Mouse (Mus musculus) CH12.LX (cell line): ENCODE measurements around the gene 6430550D23Rik. TPM values are rescaled to one million over a fixed set of nuclear protein-coding genes. Genes with fewer than 3 reads are reported as not detected.

ENCODE experiments used
- DNase-seq: peaks from one replicate; pipeline ENCODE4 v3.0.0-alpha.2; 2013; ENCODE audit errors: extremely low read depth
- H3K27ac ChIP-seq: 2 replicates; pipeline ENCODE4 v1.5.1; 2012; ENCODE audit warnings: low read depth, mild to moderate bottlenecking, control low read depth, moderate library complexity; ENCODE audit not compliant: insufficient read depth
- H3K27me3 ChIP-seq: replicated peaks from 2 replicates; pipeline ENCODE3; 2012; ENCODE audit warnings: inconsistent platforms
- H3K36me3 ChIP-seq, 2 experiments: replicated peaks in 1 of 2; 2 replicates each; pipeline versions ENCODE3 to v1.6.1; 2012; ENCODE audit warnings: inconsistent platforms in 1 of 2, low read length in 1 of 2, mild to moderate bottlenecking in 1 of 2, mixed read lengths in 1 of 2, moderate library complexity in 1 of 2; ENCODE audit not compliant: control insufficient read depth in 1 of 2, insufficient read depth in 1 of 2
- H3K4me1 ChIP-seq, 2 experiments: 2 replicates each; pipeline ENCODE4 v1.6.1; 2012; ENCODE audit warnings: inconsistent platforms in 1 of 2, moderate library complexity in 1 of 2; ENCODE audit not compliant: insufficient read depth in 2 of 2, control insufficient read depth in 1 of 2
- H3K4me2 ChIP-seq: 2 replicates; pipeline ENCODE4 v1.6.1; 2012; ENCODE audit warnings: low read depth, mild to moderate bottlenecking, control low read depth; ENCODE audit not compliant: poor library complexity, insufficient read depth, severe bottlenecking
- H3K4me3 ChIP-seq, 3 experiments: fragments of 150-350 bp in 1 of 3; sonication (generic) in 1 of 3; replicated peaks in 1 of 3; 2 replicates each; pipeline versions ENCODE3 to v1.5.1; 2011 to 2012; ENCODE audit warnings: low read depth in 2 of 3, low read length in 2 of 3, mild to moderate bottlenecking in 2 of 3, moderate library complexity in 2 of 3, control low read depth in 1 of 3, improper control_type of control experiment in 1 of 3, inconsistent platforms in 1 of 3, mixed read lengths in 1 of 3; ENCODE audit not compliant: poor library complexity in 1 of 3
- H3K79me2 ChIP-seq: replicated peaks from 2 replicates; pipeline ENCODE4 v1.6.1; 2012; ENCODE audit warnings: mild to moderate bottlenecking, moderate library complexity; ENCODE audit not compliant: control insufficient read depth, poor library complexity, insufficient read depth, severe bottlenecking; ENCODE audit errors: extremely low read depth
- H3K9ac ChIP-seq: 2 replicates; pipeline ENCODE4 v1.6.1; 2012; ENCODE audit warnings: low read depth, mild to moderate bottlenecking, control low read depth, moderate library complexity; ENCODE audit not compliant: insufficient read depth
- H3K9me3 ChIP-seq: replicated peaks from 2 replicates; pipeline ENCODE3; 2012; ENCODE audit warnings: low read length, inconsistent platforms, mixed read lengths
- BHLHE40 ChIP-seq: IDR thresholded peaks from 2 replicates; pipeline ENCODE4 v1.6.1; 2011; ENCODE audit warnings: mild to moderate bottlenecking, low read depth, low read length, improper control_type of control experiment
- CHD1 ChIP-seq: IDR thresholded peaks from 2 replicates; pipeline ENCODE4 v1.6.1; 2012; ENCODE audit warnings: low read depth, low read length, improper control_type of control experiment, inconsistent platforms
- CHD2 ChIP-seq: IDR thresholded peaks from 2 replicates; pipeline ENCODE4 v1.6.1; 2011; ENCODE audit warnings: low read length, improper control_type of control experiment
- CTCF ChIP-seq, 2 experiments: IDR thresholded peaks in 1 of 2; conservative IDR thresholded peaks in 1 of 2; 2 replicates each; pipeline ENCODE4 v1.5.1; 2011 to 2012; ENCODE audit warnings: low read depth in 2 of 2, low read length in 2 of 2, improper control_type of control experiment in 1 of 2, inconsistent platforms in 1 of 2, mild to moderate bottlenecking in 1 of 2, moderate library complexity in 1 of 2
- E2F4 ChIP-seq: IDR thresholded peaks from 2 replicates; pipeline ENCODE4 v1.6.1; 2011; ENCODE audit warnings: low read depth, low read length, improper control_type of control experiment; ENCODE audit not compliant: insufficient replicate concordance
- EP300 ChIP-seq: IDR thresholded peaks from 2 replicates; pipeline ENCODE4 v1.6.1; 2011; ENCODE audit warnings: low read length, improper control_type of control experiment
- ETS1 ChIP-seq: conservative IDR thresholded peaks from 2 replicates; pipeline ENCODE4 v1.6.1; 2012; ENCODE audit warnings: low read depth, mild to moderate bottlenecking, inconsistent platforms, low read length, improper control_type of control experiment, moderate library complexity
- GABPA ChIP-seq: IDR thresholded peaks from 2 replicates; pipeline ENCODE4 v1.6.1; 2012; ENCODE audit warnings: low read depth, low read length, improper control_type of control experiment, inconsistent platforms; ENCODE audit not compliant: insufficient replicate concordance
- HCFC1 ChIP-seq: IDR thresholded peaks from 2 replicates; pipeline ENCODE4 v1.6.1; 2012; ENCODE audit warnings: low read depth, mild to moderate bottlenecking, inconsistent platforms, low read length, improper control_type of control experiment
- IRF4 ChIP-seq: IDR thresholded peaks from 2 replicates; pipeline ENCODE4 v1.6.1; 2014; ENCODE audit warnings: low read depth, mild to moderate bottlenecking, inconsistent platforms, low read length, improper control_type of control experiment
- KAT2A ChIP-seq: IDR thresholded peaks from 2 replicates; pipeline ENCODE4 v1.6.1; 2012; ENCODE audit warnings: low read length, improper control_type of control experiment, inconsistent platforms; ENCODE audit not compliant: insufficient replicate concordance
- MAFK ChIP-seq: IDR thresholded peaks from 2 replicates; pipeline ENCODE4 v1.6.1; 2011; ENCODE audit warnings: low read length, improper control_type of control experiment; ENCODE audit not compliant: insufficient replicate concordance
- MAX ChIP-seq: IDR thresholded peaks from 2 replicates; pipeline ENCODE4 v1.6.1; 2011; ENCODE audit warnings: low read length, improper control_type of control experiment
- MAZ ChIP-seq: IDR thresholded peaks from 2 replicates; pipeline ENCODE4 v1.6.1; 2012; ENCODE audit warnings: low read depth, mild to moderate bottlenecking, inconsistent platforms, low read length, improper control_type of control experiment, moderate library complexity
- MEF2A ChIP-seq: IDR thresholded peaks from 2 replicates; pipeline ENCODE4 v1.6.1; 2014; ENCODE audit warnings: low read depth, mild to moderate bottlenecking, inconsistent platforms, low read length, improper control_type of control experiment, borderline replicate concordance
- MXI1 ChIP-seq: IDR thresholded peaks from 2 replicates; pipeline ENCODE4 v1.6.1; 2011; ENCODE audit warnings: mild to moderate bottlenecking, low read depth, low read length, improper control_type of control experiment
- MYC ChIP-seq: IDR thresholded peaks from 2 replicates; pipeline ENCODE4 v1.6.1; 2011; ENCODE audit warnings: low read depth, mild to moderate bottlenecking, improper control_type of control experiment, low read length
- NELFE ChIP-seq: IDR thresholded peaks from 2 replicates; pipeline ENCODE4 v1.6.1; 2011; ENCODE audit warnings: low read depth, low read length, improper control_type of control experiment
- NRF1 ChIP-seq: IDR thresholded peaks from 2 replicates; pipeline ENCODE4 v1.6.1; 2014; ENCODE audit warnings: low read depth, mild to moderate bottlenecking, inconsistent platforms, low read length, improper control_type of control experiment, moderate library complexity
- PAX5 ChIP-seq: IDR thresholded peaks from 2 replicates; pipeline ENCODE4 v1.6.1; 2012; ENCODE audit warnings: low read length, inconsistent platforms, mixed read lengths
- POLR2A ChIP-seq: IDR thresholded peaks from 2 replicates; pipeline ENCODE4 v1.6.1; 2011; ENCODE audit warnings: low read depth, mild to moderate bottlenecking, improper control_type of control experiment, low read length
- SMC3 ChIP-seq: IDR thresholded peaks from 2 replicates; pipeline ENCODE4 v1.6.1; 2011; ENCODE audit warnings: low read depth, low read length, improper control_type of control experiment
- UBTF ChIP-seq: IDR thresholded peaks from 2 replicates; pipeline ENCODE4 v1.6.1; 2012; ENCODE audit warnings: low read depth, mild to moderate bottlenecking, inconsistent platforms, low read length, improper control_type of control experiment, moderate library complexity
- ZC3H11A ChIP-seq: IDR thresholded peaks from 2 replicates; pipeline ENCODE4 v1.6.1; 2012; ENCODE audit warnings: low read depth, mild to moderate bottlenecking, inconsistent platforms, low read length, improper control_type of control experiment
- ZKSCAN1 ChIP-seq: IDR thresholded peaks from 2 replicates; pipeline ENCODE4 v1.6.1; 2012; ENCODE audit warnings: low read depth, inconsistent platforms, low read length, improper control_type of control experiment, borderline replicate concordance
- ZMIZ1 ChIP-seq: IDR thresholded peaks from 2 replicates; pipeline ENCODE4 v1.6.1; 2012; ENCODE audit warnings: low read depth, mild to moderate bottlenecking, inconsistent platforms, low read length, improper control_type of control experiment
- dilution Hi-C: fragments of 300-500 bp; cut with MboI; formaldehyde crosslinking; loops from 2 replicates; pipeline ENCODE4 v1.14.3; 2020; ENCODE audit warnings: low sequenced_read_pairs; ENCODE audit not compliant: extremely low pct_unique_long_range_greater_than_20kb, extremely low pct_ligation_motif_present
- in situ Hi-C: fragments of 300-500 bp; cut with MboI; formaldehyde crosslinking; loops from 3 replicates; pipeline ENCODE4 v1.14.3; 2019; ENCODE audit warnings: low sequenced_read_pairs, low pct_ligation_motif_present, low pct_unique_long_range_greater_than_20kb, mixed read lengths
- polyA plus RNA-seq: library from polyadenylated mRNA; unstranded; fragments of >175 nt; gene quantifications from 2 replicates; pipeline ENCODE4 v1.2.1, GENCODE M21; 2012; ENCODE audit warnings: low read depth; ENCODE audit not compliant: insufficient read length
- total RNA-seq, 2 experiments: library from RNA; depleted of rRNA; stranded (reverse); fragments of 300-350 nt in 1 of 2; fragments of >200 nt in 1 of 2; gene quantifications; 2 replicates each; pipeline ENCODE4 v1.2.3; 2012 to 2014

6430550D23Rik gene
- total and polyA plus RNA-seq, 3 experiments: 0.78 to 1.4 (median 0.81) TPM

DNA sequence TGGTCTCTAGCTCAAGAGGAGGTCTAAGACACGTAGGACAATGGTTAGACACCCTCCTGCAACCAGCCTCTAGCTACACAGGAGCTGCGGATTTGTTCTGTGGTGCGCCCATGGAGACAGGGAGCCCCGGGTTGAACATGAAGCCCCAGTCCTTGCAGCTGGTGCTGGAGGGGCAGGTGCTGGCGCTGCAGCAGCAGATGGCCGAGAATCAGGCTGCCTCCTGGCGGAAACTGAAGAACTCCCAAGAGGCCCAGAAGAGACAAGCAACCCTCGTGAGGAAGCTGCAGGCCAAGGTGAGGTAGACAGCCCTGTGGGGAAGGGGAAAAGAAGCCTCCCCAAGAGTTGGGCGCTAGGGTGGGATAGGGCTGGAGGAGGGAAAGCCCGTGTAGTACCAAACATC, 45.9 kb downstream of the 6430550D23Rik start (continued):
- TF ChIP-seq HCFC1 (no peak), MAFK (no peak), CTCF (conservative IDR thresholded peaks at IDR 0.05 in 1 of 2, IDR thresholded peaks at IDR 0.05 in 1 of 2; ENCODE audit: low read depth in 2 of 2, low read length in 2 of 2) (peak in 1 of 2 experiments; percentile 24; a peak in 1 of 4 replicates), MXI1 (no peak), GABPA (no peak), PAX5 (no peak), EP300 (no peak)

DNA sequence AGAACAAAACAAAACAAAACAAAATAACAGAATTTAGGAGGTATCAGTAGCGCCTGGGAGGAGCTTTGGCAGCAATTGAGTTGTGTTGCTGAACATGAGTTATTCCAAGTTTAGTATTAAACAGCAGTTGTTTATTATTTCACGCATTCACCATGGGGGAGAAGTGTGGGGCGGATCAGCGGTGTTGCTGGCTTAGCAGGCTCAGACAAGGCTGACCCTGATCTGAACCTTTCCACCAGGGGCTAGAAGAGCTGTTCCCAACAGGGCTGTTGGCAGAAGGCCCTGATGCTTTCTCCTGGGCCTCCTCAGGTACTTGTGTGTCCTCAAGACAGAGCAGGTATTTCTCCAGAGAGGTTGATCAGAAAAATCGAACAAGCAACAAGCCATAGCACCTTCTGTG, 47.8 kb downstream of the 6430550D23Rik start:
- TF ChIP-seq MAFK (no peak), KAT2A (no peak), ETS1 (no peak)
- in situ Hi-C loops: loop anchor here (10.0 kb wide), 1 partner anchor 175 kb away; no protein-coding TSS in a partner anchor

DNA sequence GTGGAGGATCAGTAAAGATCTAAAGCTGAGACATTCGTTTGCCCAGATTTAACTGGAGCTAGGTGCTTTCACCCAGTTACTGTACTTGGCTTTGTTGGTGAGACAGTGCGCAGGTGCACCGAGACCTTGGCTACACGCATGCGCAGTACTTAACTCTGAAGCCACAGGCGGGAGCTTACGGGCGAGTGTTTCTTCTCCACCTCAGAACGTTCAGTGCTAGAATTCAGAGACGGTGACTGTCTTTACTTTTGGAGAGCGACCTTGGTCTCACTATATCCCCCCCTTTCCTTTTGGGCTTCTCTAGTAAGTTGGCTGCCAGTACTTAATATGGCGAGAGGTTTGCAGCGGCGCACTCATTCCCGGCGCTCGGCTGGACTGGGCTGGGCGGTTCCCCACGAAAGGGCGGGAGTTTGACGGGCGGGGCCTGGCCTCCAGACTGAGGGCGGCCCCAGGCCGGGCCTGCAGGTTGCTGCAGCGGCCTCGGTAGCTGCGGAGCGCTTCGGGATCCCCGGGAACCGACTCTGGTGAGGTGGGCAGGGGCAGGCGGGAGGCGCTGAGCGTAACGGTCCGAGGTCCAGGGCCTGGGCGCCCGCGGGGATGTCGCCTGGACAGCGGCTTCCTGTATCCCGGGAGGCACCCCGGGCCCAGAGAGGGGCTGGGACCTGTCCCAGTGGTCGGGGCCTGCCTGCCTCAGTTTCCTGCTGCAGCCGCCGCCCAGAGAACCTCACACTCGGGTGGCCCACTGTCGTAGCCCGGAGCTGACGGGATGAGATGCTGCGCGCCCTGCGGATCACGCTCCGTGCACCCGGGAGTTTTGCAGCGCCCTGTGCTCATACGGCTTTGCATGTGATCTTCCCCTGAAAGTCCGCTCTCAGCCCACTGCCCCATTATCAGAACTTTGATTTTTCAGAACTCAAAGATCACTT, 51.4 kb downstream of the 6430550D23Rik start, which contains the start of gene Cep250:
Gene Cep250, plus strand, starts transcription at position 325 of the 926 bp plus-strand sequence.
- DNase-seq: peak; percentile 90
- Histone ChIP-seq H3K79me2 (peaks cover 15% of the 10 kb centered on the region; the same call in 1 of the 2 replicates), H3K27ac (peak within 1 kb of the TSS; percentile 24; the same call in 1 of the 2 replicates), H3K9ac (peak within 1 kb of the TSS; percentile 98), H3K27me3 (peaks cover 11% of the 10 kb centered on the region), H3K4me3 (peak within 1 kb of the TSS; percentile 78 to 97 (median 90)), H3K4me2 (peak within 1 kb of the TSS; percentile 73), H3K36me3 (peaks cover 0 to 12% of the 10 kb centered on the region in 2 experiments), H3K9me3 (no peaks in the 10 kb centered on the region), H3K4me1 (peaks cover 0 to 17% of the 10 kb centered on the region in 2 experiments; a peak in 1 of 4 replicates)
- dilution Hi-C loops (no loop called here), in situ Hi-C loops (no loop called here)
- 0 out of 2 replicates have a peak, but pooled peaks have one; percentile 60 for TF ChIP-seq KAT2A
- 0 out of 2 replicates have a peak, but pooled peaks have one; percentile 41 for TF ChIP-seq CHD1
- TF ChIP-seq POLR2A: peak; percentile 90
- peak; percentile 6; the same call in 1 of the 2 replicates for TF ChIP-seq IRF4
- no peak for TF ChIP-seq SMC3
- TF ChIP-seq NELFE: peak; percentile 79
- TF ChIP-seq CHD2: no peak
- no peak for TF ChIP-seq CTCF (conservative IDR thresholded peaks at IDR 0.05 in 1 of 2, IDR thresholded peaks at IDR 0.05 in 1 of 2; ENCODE audit: low read depth in 2 of 2, low read length in 2 of 2)
- no peak for TF ChIP-seq MEF2A
- 0 out of 2 replicates have a peak, but pooled peaks have one; percentile 15 for TF ChIP-seq MAFK
- no peak for TF ChIP-seq ZKSCAN1
- peak; percentile 64; the same call in 1 of the 2 replicates for TF ChIP-seq MAX
- TF ChIP-seq ZMIZ1: peak; percentile 87
- TF ChIP-seq BHLHE40: 0 out of 2 replicates have a peak, but pooled peaks have one; percentile 22
- no peak for TF ChIP-seq ZC3H11A
- TF ChIP-seq UBTF: peak; percentile 83; the same call in 1 of the 2 replicates
- TF ChIP-seq HCFC1: peak; percentile 88
- peak; percentile 78 for TF ChIP-seq MYC
- TF ChIP-seq MAZ: peak; percentile 68
- peak; percentile 94; the same call in 1 of the 2 replicates for TF ChIP-seq E2F4
- TF ChIP-seq NRF1: peak; percentile 96

More for the DNA sequence above, 47.8 kb downstream of the 6430550D23Rik start:
- Histone ChIP-seq H3K4me3 (no peak overlapping the region), H3K27me3 (peaks cover under 1% of the 10 kb centered on the region), H3K4me2 (no peak overlapping the region), H3K4me1 (peaks cover 5 to 49% of the 10 kb centered on the region in 2 experiments; a peak in 3 of 4 replicates), H3K27ac (no peak overlapping the region), H3K9ac (no peak overlapping the region), H3K9me3 (no peaks in the 10 kb centered on the region), H3K36me3 (peaks cover 21 to 42% of the 10 kb centered on the region in 2 experiments), H3K79me2 (peaks cover 15% of the 10 kb centered on the region; the same call in 1 of the 2 replicates)
- dilution Hi-C loops: no loop called here
- DNase-seq: no peak
